ENCODE assay signal across 16 mouse cellular contexts in the genomic region with DNA sequence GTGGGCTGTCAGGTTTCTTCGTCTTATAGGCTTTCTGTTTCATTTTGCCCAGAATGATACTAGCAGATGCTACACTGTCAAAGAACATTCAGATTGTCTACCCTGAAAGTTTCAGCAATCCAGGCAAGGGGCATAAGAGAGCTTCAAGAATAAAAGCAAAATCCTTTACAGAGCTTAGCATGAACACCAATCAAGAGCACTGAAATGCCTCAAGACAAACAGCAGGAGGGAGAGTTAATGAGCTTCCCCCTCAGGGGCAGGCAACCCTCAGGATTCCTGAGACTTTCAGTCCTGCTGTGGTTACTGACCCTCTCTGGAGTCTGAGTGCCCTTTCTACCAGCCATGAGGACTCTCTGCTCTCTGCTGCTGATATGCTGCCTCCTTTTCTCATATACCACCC. TPM values are rescaled to one million over a fixed set of nuclear protein-coding genes. Genes with fewer than 3 reads are reported as not detected.
DNase-seq lines count a peak whose midpoint lies in the region; ATAC-seq and TF ChIP-seq lines count a peak whose summit lies in the region.
"Not testable (repeated sequence)": the region's sequence is repeated elsewhere in the genome, so short reads cannot be mapped to it uniquely, and the experiment has no call there.
"Had no signal": no experiment of that assay in that cellular context is flagged by ENCODE, and none has a peak within 500 bp of the region (broad histone marks: within the 10 kb centered on the region; RNA-seq: fewer than 3 reads in every experiment).

A gene (plus strand): TSS at position 316 of the 400 bp plus-strand sequence.

- H3K9me3 ChIP-seq in embryonic facial prominence, embryonic 14.5 days (ENCODE audit: control insufficient read depth, low read length) = not testable (repeated sequence)

- H3K4me2 ChIP-seq in embryonic facial prominence, embryonic 14.5 days (ENCODE audit: low read depth, low read length) = not testable (repeated sequence)

- H3K27me3 ChIP-seq in embryonic facial prominence, embryonic 14.5 days (replicated peaks; ENCODE audit: control insufficient read depth, insufficient read depth, low read length) = not testable (repeated sequence)

- not testable (repeated sequence) for ATAC-seq in embryonic facial prominence, embryonic 14.5 days (ENCODE audit: low read depth)

- TF ChIP-seq POLR2A in brain, embryonic 14.5 days (IDR thresholded peaks at IDR 0.05; ENCODE audit: borderline replicate concordance, extremely low read depth, insufficient read depth, insufficient read length, poor library complexity, severe bottlenecking) = not testable (repeated sequence)

- H3K36me3 ChIP-seq in embryonic facial prominence, embryonic 14.5 days (ENCODE audit: control insufficient read depth, insufficient read depth, low read length) = not testable (repeated sequence)

- WGBS in embryonic facial prominence, embryonic 14.5 days = 50% methylated on average over 1 of the region's 1 CpGs

- H3K4me3 ChIP-seq in embryonic facial prominence, embryonic 14.5 days (ENCODE audit: low read depth, low read length) = not testable (repeated sequence)

- TF ChIP-seq CTCF in brain, embryonic 14.5 days (IDR thresholded peaks at IDR 0.05; ENCODE audit: borderline replicate concordance, extremely low read depth, insufficient read depth, insufficient read length) = not testable (repeated sequence)

- H3K9ac ChIP-seq in embryonic facial prominence, embryonic 14.5 days (ENCODE audit: low read depth, low read length) = not testable (repeated sequence)

- H3K4me1 ChIP-seq in embryonic facial prominence, embryonic 14.5 days (ENCODE audit: control insufficient read depth, insufficient read depth, low read length) = not testable (repeated sequence)

- peak; percentile 78 for DNase-seq in Muller cell, postnatal 12 days (ENCODE audit: inconsistent ontology term)
- peak; percentile 2 for DNase-seq in ZHBTc4 (ENCODE audit: low read depth, low spot score)
- DNase-seq in brain, embryonic 14.5 days (ENCODE audit: low read depth) = peak; percentile 3
- peak; percentile 7 for DNase-seq in embryonic facial prominence, embryonic 14.5 days (ENCODE audit: low spot score)
- not testable (repeated sequence) for DNase-seq in gonadal fat pad, adult 2 months (ENCODE audit: low read depth)
- DNase-seq in retina, postnatal 1 day = peak; percentile 57

- not testable (repeated sequence) for H3K27ac ChIP-seq in embryonic facial prominence, embryonic 14.5 days (replicated peaks; ENCODE audit: low read depth, low read length)

RNA-seq across cellular contexts. Expression of the gene that starts here (rescaled TPM):
- polyA plus RNA-seq in brain, embryonic 14.5 days (2012; rRNA removed) = not detected in 2 replicates
- not detected in 2 replicates for polyA plus RNA-seq in embryonic facial prominence, embryonic 14.5 days (2014; fragmentation: Nextera tagmentation; extraction: Ambion mirVana)
- 9.6 and 34.1 TPM in 2 replicates for polyA plus RNA-seq in gonadal fat pad, adult 2 months (2012; rRNA removed)
- polyA plus RNA-seq: adrenal gland, adult 2 months; CD4-positive, CD25-positive, alpha-beta regulatory T cell, adult 4 months; embryonic facial prominence, embryonic 11.5 days; embryonic facial prominence, embryonic 15.5 days; erythroblast, embryonic 14.5 days; forebrain, embryonic 10.5 days; forebrain, embryonic 12.5 days; forebrain, embryonic 14.5 days; forebrain, embryonic 16.5 days; G1E had no signal

Comparison
In these comparisons a context has a peak if more than half of its experiments do, and no peak if none do; other contexts are left out.
1. Peak in DNase-seq in brain, embryonic 14.5 days; RNA of the gene not detected or under 1 TPM.
2. Peak in DNase-seq in embryonic facial prominence, embryonic 14.5 days; RNA of the gene not detected or under 1 TPM.